In the genomic region with DNA sequence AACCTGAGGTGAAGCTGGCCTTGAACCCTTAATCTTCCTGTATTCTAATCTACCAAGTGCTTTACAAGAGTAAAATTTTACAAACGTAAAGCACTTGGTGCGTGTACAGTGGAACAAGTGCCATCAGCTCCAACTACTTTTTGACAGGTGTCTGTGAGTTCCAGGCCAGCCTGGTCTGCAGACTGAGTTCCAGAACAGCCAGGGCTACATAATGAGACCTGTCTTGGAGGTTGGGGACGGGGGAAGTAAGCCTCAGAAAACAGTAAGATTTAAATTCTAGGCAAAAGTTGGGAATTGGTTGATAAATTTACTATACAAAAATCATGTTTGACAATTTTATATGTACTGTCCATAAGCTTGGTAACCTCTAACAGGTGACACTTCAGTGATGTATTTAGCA, we compare ENCODE assay signal across 25 mouse cellular contexts. TPM values are rescaled to one million over a fixed set of nuclear protein-coding genes. Genes with fewer than 3 reads are reported as not detected.
DNase-seq lines count a peak whose midpoint lies in the region; ATAC-seq and TF ChIP-seq lines count a peak whose summit lies in the region.
"Had no signal": no experiment of that assay in that cellular context is flagged by ENCODE, and none has a peak within 500 bp of the region (broad histone marks: within the 10 kb centered on the region; RNA-seq: fewer than 3 reads in every experiment).

No protein-coding gene starts in this region.

- no peaks in the 10 kb centered on the region for H3K9me3 ChIP-seq in erythroblast, embryonic 14.5 days (ENCODE audit: control insufficient read depth, low read length)
- no peaks in the 10 kb centered on the region for H3K9me3 ChIP-seq in liver, embryonic 11.5 days (ENCODE audit: control insufficient read depth, low read length)
- H3K9me3 ChIP-seq in liver, embryonic 12.5 days (replicated peaks) = no peaks in the 10 kb centered on the region
- H3K9me3 ChIP-seq in liver, embryonic 15.5 days (replicated peaks) = no peaks in the 10 kb centered on the region
- H3K9me3 ChIP-seq: forebrain, embryonic 12.5 days; forebrain, embryonic 15.5 days; heart, embryonic 13.5 days had no signal

- 89% methylated on average over 3 of the region's 3 CpGs for WGBS in liver, embryonic 11.5 days
- 90% methylated on average over 3 of the region's 3 CpGs for WGBS in liver, embryonic 12.5 days (ENCODE audit: insufficient replicate concordance)
- 78% methylated on average over 3 of the region's 3 CpGs for WGBS in liver, embryonic 15.5 days (ENCODE audit: insufficient replicate concordance)
- WGBS in cerebellum, adult 2 months = 89% methylated on average over 3 of the region's 3 CpGs

- TF ChIP-seq POLR2A in cerebellum, adult 2 months (IDR thresholded peaks at IDR 0.05; ENCODE audit: borderline replicate concordance, insufficient read depth, low read length) = no peak

- peaks cover 28% of the 10 kb centered on the region for H3K4me1 ChIP-seq in erythroblast, embryonic 14.5 days (ENCODE audit: control insufficient read depth)
- H3K4me1 ChIP-seq in liver, embryonic 11.5 days (replicated peaks; ENCODE audit: control insufficient read depth, insufficient read depth, low read length) = peaks cover 5% of the 10 kb centered on the region; the same call in 1 of the 2 replicates
- peaks cover 23% of the 10 kb centered on the region for H3K4me1 ChIP-seq in liver, embryonic 12.5 days
- peaks cover 30% of the 10 kb centered on the region for H3K4me1 ChIP-seq in liver, embryonic 15.5 days (replicated peaks)
- H3K4me1 ChIP-seq in cerebellum, adult 2 months (ENCODE audit: control insufficient read depth, insufficient read depth, low read length) = peaks cover 4% of the 10 kb centered on the region; the same call in 1 of the 2 replicates

- no peak for TF ChIP-seq CTCF in cerebellum, adult 2 months (IDR thresholded peaks at IDR 0.05; ENCODE audit: borderline replicate concordance, insufficient read depth, low read depth, low read length)

- peak overlapping the region; percentile 60 for H3K4me3 ChIP-seq in erythroblast, embryonic 14.5 days (replicated peaks)
- no peak overlapping the region for H3K4me3 ChIP-seq in liver, embryonic 11.5 days (ENCODE audit: low read depth, low read length)
- peak overlapping the region; percentile 58; the same call in 1 of the 2 replicates for H3K4me3 ChIP-seq in liver, embryonic 12.5 days
- no peak overlapping the region for H3K4me3 ChIP-seq in liver, embryonic 15.5 days (replicated peaks)
- H3K4me3 ChIP-seq in cerebellum, adult 2 months (replicated peaks; ENCODE audit: insufficient read depth, low read depth, low read length) = no peak overlapping the region
- H3K4me3 ChIP-seq: forebrain, embryonic 12.5 days; forebrain, embryonic 15.5 days; heart, adult 2 months; heart, embryonic 13.5 days had no signal

- no peak overlapping the region for H3K27ac ChIP-seq in liver, embryonic 11.5 days (ENCODE audit: low read depth, low read length)
- H3K27ac ChIP-seq in liver, embryonic 12.5 days = no peak overlapping the region
- no peak overlapping the region for H3K27ac ChIP-seq in liver, embryonic 15.5 days (replicated peaks)
- H3K27ac ChIP-seq in cerebellum, adult 2 months (ENCODE audit: insufficient read depth, low read length) = no peak overlapping the region
- H3K27ac ChIP-seq: forebrain, embryonic 12.5 days; forebrain, embryonic 15.5 days; heart, adult 2 months; heart, embryonic 13.5 days; hindbrain, embryonic 14.5 days; hindbrain, postnatal 0 days had no signal

- H3K36me3 ChIP-seq in erythroblast, embryonic 14.5 days (ENCODE audit: control insufficient read depth) = peaks cover 60% of the 10 kb centered on the region
- peaks cover 33% of the 10 kb centered on the region for H3K36me3 ChIP-seq in liver, embryonic 11.5 days (ENCODE audit: control insufficient read depth, insufficient read depth, low read length)
- H3K36me3 ChIP-seq in liver, embryonic 12.5 days = peaks cover 58% of the 10 kb centered on the region
- H3K36me3 ChIP-seq in liver, embryonic 15.5 days (replicated peaks) = peaks cover 58% of the 10 kb centered on the region

- DNase-seq in liver, embryonic 11.5 days (ENCODE audit: low spot score) = no peak
- no peak for DNase-seq in liver
- DNase-seq in adrenal gland, postnatal 25 days = no peak
- no peak for DNase-seq in cerebellum, adult 2 months
- DNase-seq: adrenal gland, postnatal 10 days; B cell, adult 2 months; cerebellum, adult 11-12 months; cerebellum, adult 9-10 months; cerebellum, postnatal 14 days; gastrocnemius, postnatal 25 days; heart, adult 2 months; heart, postnatal 14 days; heart, postnatal 4 days had no signal

- no peaks in the 10 kb centered on the region for H3K27me3 ChIP-seq in erythroblast, embryonic 14.5 days (ENCODE audit: control insufficient read depth)
- H3K27me3 ChIP-seq in liver, embryonic 11.5 days (replicated peaks; ENCODE audit: control insufficient read depth, insufficient read depth, low read length) = no peaks in the 10 kb centered on the region
- no peaks in the 10 kb centered on the region for H3K27me3 ChIP-seq in liver, embryonic 12.5 days (replicated peaks)
- no peaks in the 10 kb centered on the region for H3K27me3 ChIP-seq in liver, embryonic 15.5 days
- no peaks in the 10 kb centered on the region for H3K27me3 ChIP-seq in cerebellum, adult 2 months (ENCODE audit: control insufficient read depth, insufficient read depth, low read length)
- H3K27me3 ChIP-seq: forebrain, embryonic 12.5 days; forebrain, embryonic 15.5 days; heart, embryonic 13.5 days had no signal

- no peak overlapping the region for H3K9ac ChIP-seq in liver, embryonic 11.5 days (ENCODE audit: low read depth, low read length)
- H3K9ac ChIP-seq in liver, embryonic 12.5 days = 0 out of 2 replicates have a peak overlapping the region, but pooled peaks have one; percentile 74
- no peak overlapping the region; the same call in 1 of the 2 replicates for H3K9ac ChIP-seq in liver, embryonic 15.5 days
- H3K9ac ChIP-seq: forebrain, embryonic 12.5 days; forebrain, embryonic 15.5 days; heart, embryonic 13.5 days; hindbrain, embryonic 14.5 days had no signal

- no peak for ATAC-seq in erythroblast, adult 5-6 weeks (replicated peaks; ENCODE audit: low FRiP score, poor library complexity, severe bottlenecking)
- no peak for ATAC-seq in liver, embryonic 11.5 days (replicated peaks; ENCODE audit: low FRiP score)
- ATAC-seq in liver, embryonic 12.5 days = no peak
- ATAC-seq in liver, embryonic 15.5 days (ENCODE audit: insufficient read depth) = no peak
- ATAC-seq: activated CD4-positive, CD25-positive, alpha-beta regulatory T cell, adult 4 months; forebrain, embryonic 15.5 days; hindbrain, postnatal 0 days; inflammation-experienced regulatory T-cells, adult 6 months; intestine, embryonic 16.5 days had no signal

- H3K4me2 ChIP-seq in liver, embryonic 11.5 days = peak overlapping the region; percentile 51
- peak overlapping the region; percentile 55 for H3K4me2 ChIP-seq in liver, embryonic 12.5 days
- H3K4me2 ChIP-seq in liver, embryonic 15.5 days = peak overlapping the region; percentile 50
- H3K4me2 ChIP-seq: forebrain, embryonic 12.5 days; forebrain, embryonic 15.5 days; heart, embryonic 13.5 days; hindbrain, embryonic 14.5 days had no signal

RNA-seq across cellular contexts. Expression of a gene that starts 3.0 kb away (rescaled TPM):
- 5.1 and 7.0 TPM in 2 replicates for polyA plus RNA-seq in erythroblast, embryonic 14.5 days (2012)
- total RNA-seq in erythroblast, adult 5-6 weeks (2015; ENCODE audit: low replicate concordance) = 20.2 and 71.5 TPM in 2 replicates
- total RNA-seq in erythroblast, adult 5-6 weeks (2017; ENCODE audit: low replicate concordance) = 31.5 and 44.0 TPM in 2 replicates
- 58.3 and 61.3 TPM in 2 replicates for polyA plus RNA-seq in liver, embryonic 11.5 days (2014; fragmentation: Nextera tagmentation; extraction: Ambion mirVana)
- 38.8 and 44.4 TPM in 2 replicates for polyA plus RNA-seq in liver, embryonic 12.5 days (2016; fragmentation: Nextera tagmentation; extraction: Ambion mirVana)
- polyA plus RNA-seq in liver, embryonic 15.5 days (2015; fragmentation: Nextera tagmentation; extraction: Ambion mirVana) = 22.3 and 23.9 TPM in 2 replicates
- total RNA-seq in adrenal gland, postnatal 25 days (2021) = 60.1 and 67.3 TPM in 2 replicates
- 57.4 and 59.0 TPM in 2 replicates for polyA plus RNA-seq in cerebellum, adult 2 months (2012; rRNA removed)

RNA-seq across cellular contexts. Expression of a gene that starts 11.9 kb away (rescaled TPM):
- polyA plus RNA-seq in erythroblast, embryonic 14.5 days (2012) = 0.41 and 0.42 TPM in 2 replicates
- 7.7 TPM in 1 of 2 replicates, not detected in the other for total RNA-seq in erythroblast, adult 5-6 weeks (2015; ENCODE audit: low replicate concordance)
- 2.6 and 3.9 TPM in 2 replicates for total RNA-seq in erythroblast, adult 5-6 weeks (2017; ENCODE audit: low replicate concordance)
- 8.6 and 10.9 TPM in 2 replicates for polyA plus RNA-seq in liver, embryonic 11.5 days (2014; fragmentation: Nextera tagmentation; extraction: Ambion mirVana)
- polyA plus RNA-seq in liver, embryonic 12.5 days (2016; fragmentation: Nextera tagmentation; extraction: Ambion mirVana) = 6.5 and 6.9 TPM in 2 replicates
- polyA plus RNA-seq in liver, embryonic 15.5 days (2015; fragmentation: Nextera tagmentation; extraction: Ambion mirVana) = 3.2 and 4.2 TPM in 2 replicates
- 92.1 and 96.9 TPM in 2 replicates for total RNA-seq in adrenal gland, postnatal 25 days (2021)
- polyA plus RNA-seq in cerebellum, adult 2 months (2012; rRNA removed) = 24.1 and 26.6 TPM in 2 replicates

Comparison
In these comparisons a context has a peak if more than half of its experiments do, and no peak if none do; other contexts are left out.
1. H3K4me3 ChIP-seq: peak in erythroblast, embryonic 14.5 days (single experiment) and liver, embryonic 12.5 days (single experiment); none in liver, embryonic 11.5 days (single experiment), liver, embryonic 15.5 days (single experiment) and cerebellum, adult 2 months (single experiment).
2. Peak in every context shown above with its lines, with median percentiles within 50 percentile points of each other: H3K4me2 ChIP-seq.